Mouse (Mus musculus) embryo, embryonic 9.5 days (tissue): ENCODE results near the gene Gm21981.

Experiments used
- DNase-seq: peaks from one replicate; pipeline ENCODE4 v3.0.0-alpha.2; 2017; ENCODE audit errors: extremely low spot score

The Gm21981 gene

GRCm38 (mm10) chr17:47694442-47694502 lies at the start of gene Gm21981:
TSS of gene Gm21981 (minus strand) at chr17:47694455.
- DNase-seq: no peak

DNA sequence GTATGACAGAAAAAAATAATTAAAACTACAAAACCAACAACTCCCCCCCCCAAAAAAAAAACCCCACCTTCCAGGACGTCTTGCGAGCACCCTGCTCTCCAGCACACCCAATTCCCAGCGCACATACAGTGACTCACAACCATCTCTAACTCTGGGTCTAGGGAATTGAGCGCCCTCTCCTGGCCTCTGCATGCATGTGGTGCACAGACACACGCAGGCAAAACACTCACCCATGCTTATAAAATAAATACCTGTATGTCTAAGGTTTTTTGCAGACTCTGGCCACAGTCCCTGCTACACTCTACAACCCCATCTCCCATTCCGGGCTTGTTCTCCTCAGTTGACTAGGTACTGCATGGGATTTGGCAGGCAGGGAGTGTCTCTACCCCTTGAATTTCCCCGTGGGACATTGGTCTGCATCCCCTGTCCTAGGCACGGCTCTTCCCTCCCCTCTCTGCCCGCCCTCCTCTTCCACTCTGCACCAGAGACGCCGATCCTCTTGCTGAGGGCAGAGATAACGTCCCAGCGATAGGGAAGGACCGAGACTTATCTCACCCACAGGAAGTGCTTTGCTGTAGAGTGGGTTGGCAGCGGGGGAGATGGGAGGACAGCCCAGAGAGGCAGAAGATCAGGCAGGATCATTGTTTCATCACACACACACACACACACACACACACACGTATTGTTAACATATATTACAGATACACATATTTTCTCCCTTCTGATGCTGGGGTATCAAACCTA lies 48.9 kb upstream of the Gm21981 start:
- DNase-seq: no peak

GRCm38 (mm10) chr17:47740186-47740585 lies 45.9 kb upstream of the Gm21981 start:
- no peak for DNase-seq

- peak; percentile 20 for DNase-seq
Measured at GRCm38 (mm10) chr17:47738879-47739798, 44.9 kb upstream of the Gm21981 start.

DNA sequence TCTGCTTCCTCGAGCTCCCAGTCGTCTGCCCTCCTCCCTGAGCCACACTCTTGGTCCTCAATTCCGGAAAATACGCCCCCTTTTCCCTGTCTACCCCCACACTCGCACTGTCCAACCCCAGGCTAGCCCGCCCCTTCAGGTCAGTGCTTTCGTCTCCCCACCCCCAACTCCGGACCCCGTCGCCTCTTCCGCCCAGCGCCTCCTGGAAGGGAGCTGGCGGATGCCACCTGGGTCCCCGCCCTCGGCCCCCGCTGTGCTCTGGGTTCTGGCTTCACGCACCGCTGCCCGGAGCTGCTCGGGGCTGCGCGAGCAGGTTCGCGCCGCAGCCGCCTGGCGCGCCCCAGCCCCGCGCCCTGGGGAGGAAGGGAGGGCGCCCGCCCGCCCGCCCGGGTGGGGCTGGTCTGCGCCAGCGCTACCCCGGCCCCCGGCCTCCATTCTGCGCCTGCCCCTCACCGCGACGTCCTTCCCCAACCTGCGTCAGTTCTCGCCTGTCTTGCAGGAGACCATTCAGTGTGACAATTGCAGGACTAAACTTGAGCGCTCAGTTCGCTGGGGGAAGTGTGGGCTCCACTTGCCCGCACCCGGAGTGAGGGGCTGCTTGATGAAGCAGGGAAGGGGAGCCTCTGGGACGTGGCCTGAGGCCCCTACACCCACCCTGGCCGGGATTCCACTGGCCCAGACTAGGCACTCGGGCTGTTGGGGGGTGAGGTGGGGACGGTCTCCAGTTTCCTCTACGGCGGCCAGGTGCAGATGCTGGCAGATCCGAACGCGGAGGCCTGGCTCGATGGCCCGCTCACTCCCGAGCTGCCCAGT lies 44.0 kb upstream of the Gm21981 start:
- DNase-seq: peak; percentile 51

DNA sequence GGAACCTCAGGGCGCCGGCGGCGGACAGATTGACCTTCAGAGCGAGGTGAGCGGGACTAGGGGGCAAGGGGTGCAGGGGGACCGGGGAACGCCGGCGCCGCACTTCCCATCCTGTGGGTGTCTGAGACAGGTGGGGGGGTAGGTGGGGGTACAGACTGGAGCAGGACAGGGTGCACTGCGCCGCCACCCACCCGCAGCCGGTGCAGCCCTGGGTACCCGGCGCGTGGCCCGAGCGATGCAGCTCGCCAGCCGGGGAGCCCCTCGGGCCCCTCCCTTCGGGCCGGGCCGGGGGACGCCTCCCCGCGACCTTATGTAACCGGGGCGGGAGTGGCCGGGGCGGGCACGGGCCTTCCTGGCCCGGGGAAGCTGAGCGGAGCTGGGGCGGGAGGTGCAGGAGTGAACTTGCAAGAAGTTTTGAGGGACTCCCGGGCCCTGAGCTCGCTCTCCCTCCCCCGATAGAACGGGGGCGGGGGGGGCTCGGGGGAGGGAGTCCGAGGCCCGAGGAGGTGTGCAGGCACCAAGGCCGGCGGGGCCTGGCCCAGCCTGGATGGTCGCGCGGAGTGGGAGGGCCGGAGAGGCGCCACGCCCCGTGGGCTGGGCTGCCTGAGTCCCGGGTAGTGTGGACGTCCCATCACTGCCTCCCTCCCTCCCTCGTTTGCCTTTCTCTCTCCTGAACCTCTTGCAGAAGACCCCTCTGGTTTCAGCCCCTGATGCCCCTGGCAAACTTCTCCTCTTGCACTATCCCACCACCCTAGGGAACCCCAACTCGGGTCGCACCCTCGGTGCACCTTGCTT lies 43.2 kb upstream of the Gm21981 start:
- DNase-seq: peak; percentile 66

GRCm38 (mm10) chr17:47736856-47737255 lies 42.6 kb upstream of the Gm21981 start, which contains the start of gene Tfeb:
TSS of gene Tfeb (plus strand) at chr17:47737030.
- DNase-seq: peak; percentile 94

GRCm38 (mm10) chr17:47735553-47736100 lies 41.4 kb upstream of the Gm21981 start:
- no peak for DNase-seq

DNA sequence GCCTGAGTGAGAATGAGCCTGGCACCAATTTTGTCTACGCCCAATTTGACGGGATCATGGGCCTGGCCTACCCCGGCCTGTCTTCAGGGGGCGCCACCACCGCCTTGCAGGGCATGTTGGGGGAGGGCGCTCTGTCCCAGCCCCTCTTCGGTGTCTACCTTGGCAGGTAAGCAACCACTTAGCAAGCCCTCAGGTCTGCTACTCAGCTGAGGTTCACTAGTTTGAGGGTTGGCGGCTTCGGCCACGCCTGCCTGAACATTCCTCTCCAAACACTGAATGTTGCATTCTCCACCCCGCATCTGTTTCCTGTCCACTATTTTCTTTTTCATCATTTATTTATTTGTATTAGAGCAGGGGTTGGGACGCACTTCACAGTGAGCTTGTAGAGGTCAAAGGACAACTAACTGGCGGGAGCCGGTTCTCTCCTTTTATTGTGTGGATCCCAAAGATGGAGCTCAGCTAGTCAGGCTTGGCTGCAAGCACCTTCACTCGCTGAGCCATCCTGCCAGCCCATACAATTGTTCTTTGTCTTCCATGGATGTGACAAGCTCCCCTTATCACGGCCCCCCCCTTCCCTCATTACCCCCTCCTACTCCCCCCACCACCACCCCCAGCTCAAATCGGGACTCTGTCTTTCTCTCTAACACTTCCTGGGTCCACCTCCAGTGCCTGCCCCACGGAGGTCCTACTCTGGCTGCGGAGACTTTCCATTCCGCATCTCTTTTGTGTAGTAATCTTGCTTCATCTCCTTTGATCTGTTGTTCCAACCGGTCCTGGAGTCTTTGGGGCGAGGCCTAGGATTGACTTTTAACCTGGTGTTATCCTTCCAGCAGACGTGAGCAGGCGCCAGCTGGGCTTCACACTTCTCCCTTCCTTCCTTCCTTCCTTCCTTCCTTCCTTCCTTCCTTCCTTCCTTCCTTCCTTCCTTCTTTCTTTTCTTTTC lies 36.6 kb upstream of the Gm21981 start:
- DNase-seq: no peak

DNA sequence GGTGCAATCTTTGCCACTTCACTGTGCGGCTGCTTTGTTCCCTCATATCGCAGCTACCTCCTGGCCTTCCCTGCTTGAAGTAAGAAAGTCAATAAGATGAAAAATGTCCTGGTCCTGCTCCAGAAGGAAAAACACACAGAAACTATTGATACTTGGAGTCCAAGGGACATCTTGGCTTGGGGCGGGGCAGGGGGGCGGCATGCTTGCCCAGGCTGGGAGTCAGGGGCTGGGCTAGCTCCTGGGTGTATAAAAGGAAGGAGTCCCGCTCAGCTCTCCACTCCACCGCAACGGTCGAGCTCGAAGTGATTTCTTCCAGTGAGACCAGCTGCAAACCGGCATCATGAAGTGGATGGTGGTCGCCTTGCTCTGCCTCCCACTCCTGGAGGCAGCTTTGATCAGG lies 32.3 kb upstream of the Gm21981 start, which contains the start of gene Pgc:
Pgc (plus strand) TSS at position 277 of the 400 bp plus-strand sequence.
- DNase-seq: no peak

DNA sequence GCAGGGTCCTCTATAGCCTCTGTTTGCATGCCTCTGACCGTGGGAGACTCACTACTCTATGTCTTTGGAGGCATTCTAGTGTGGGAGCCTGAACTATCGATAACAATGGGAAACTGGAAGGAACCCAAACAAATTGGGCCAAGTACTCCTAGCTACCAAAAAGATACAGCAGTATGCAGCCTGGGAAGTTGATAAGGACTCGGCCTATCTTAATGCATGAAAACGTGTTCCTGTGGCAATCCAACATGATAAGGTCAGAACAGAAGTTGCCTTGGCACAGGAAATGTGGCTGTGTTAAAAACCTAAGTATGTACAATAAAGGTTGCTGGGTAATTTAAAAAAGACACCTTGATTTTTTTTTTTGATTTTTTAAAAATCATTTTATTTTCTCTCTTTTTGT lies 26.9 kb upstream of the Gm21981 start:
- DNase-seq: no peak

DNA sequence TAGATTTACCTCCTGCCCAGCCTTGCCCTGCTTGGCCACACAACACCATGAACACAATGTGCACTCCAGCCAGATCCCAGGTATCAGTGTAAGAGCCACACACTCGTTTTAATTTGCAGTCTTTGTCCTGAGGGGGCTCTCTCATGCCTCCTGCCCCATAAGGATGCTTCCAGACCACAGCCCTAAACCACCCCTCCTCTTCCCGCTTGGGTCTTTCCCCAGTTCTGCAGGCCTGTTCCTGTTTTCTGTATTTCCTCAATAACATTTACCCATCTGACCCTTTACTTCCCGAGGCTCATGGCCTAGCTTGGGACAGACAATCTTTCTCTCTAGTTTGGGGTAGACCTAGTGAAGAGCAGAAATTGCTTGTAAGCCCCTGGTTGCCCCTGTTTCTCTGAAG lies 20.8 kb upstream of the Gm21981 start:
- DNase-seq: no peak

GRCm38 (mm10) chr17:47712889-47713571 lies 18.8 kb upstream of the Gm21981 start:
- no peak for DNase-seq

GRCm38 (mm10) chr17:47711883-47712282 lies 17.6 kb upstream of the Gm21981 start:
- no peak for DNase-seq

GRCm38 (mm10) chr17:47710036-47710435 lies 15.8 kb upstream of the Gm21981 start:
- DNase-seq: no peak

GRCm38 (mm10) chr17:47708972-47709371 lies 14.7 kb upstream of the Gm21981 start:
- DNase-seq: no peak

DNA sequence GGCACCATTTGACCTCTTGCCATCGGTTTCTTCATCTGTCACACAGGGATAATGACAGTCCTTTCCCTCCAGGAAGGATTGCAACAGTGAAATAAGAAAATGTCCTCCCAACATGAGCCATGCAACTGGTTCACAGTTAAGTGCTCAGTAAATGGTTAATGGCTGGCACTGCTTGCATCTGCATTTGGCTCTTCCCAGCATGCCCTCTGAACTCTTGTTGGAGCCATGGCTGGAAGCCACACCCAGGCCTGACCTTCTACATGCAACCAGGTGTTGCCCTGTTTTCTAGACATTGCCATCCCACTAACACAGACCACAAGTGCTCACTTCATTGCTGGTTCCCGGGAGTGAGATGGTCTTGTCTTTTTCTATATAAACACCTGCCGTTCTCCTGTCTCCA lies 13.7 kb upstream of the Gm21981 start:
- DNase-seq: no peak

DNA sequence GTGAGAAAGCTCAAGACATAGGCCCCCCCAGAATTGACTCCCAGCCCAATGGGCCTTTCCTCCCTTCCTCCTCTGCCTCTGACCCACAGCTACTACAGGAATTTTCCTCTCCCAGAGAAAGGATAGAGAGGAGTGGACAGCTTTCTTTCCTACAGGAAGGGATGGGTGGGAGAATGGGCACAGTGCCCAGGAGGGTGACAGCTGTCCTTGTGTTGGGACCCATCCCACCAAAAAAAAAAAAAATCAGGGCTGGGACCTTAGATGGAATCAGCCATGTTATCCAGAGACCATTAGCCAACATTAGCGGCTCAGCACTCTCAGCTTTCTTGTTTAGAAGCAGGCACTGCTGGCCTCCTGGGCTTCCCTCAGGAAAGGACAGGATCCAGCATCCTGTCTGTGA lies 11.9 kb upstream of the Gm21981 start:
- no peak for DNase-seq

- no peak for DNase-seq
Measured at GRCm38 (mm10) chr17:47704692-47705091, 10.4 kb upstream of the Gm21981 start.

GRCm38 (mm10) chr17:47703556-47703955 lies 9.3 kb upstream of the Gm21981 start:
- peak; percentile 40 for DNase-seq
